Mouse (Mus musculus) midbrain, postnatal 0 days (tissue): ENCODE results near the gene Cdkn2c. TPM values are rescaled to one million over a fixed set of nuclear protein-coding genes. Genes with fewer than 3 reads are reported as not detected.

ENCODE experiments used
- ATAC-seq: fragments of 200-750 bp; cut with Nextera tagmentation; 2 replicates; pipeline ENCODE4 v1.8.0; 2017; ENCODE audit warnings: moderate number of reproducible peaks, mild to moderate bottlenecking, moderate TSS enrichment, moderate library complexity; ENCODE audit not compliant: low FRiP score
- DNase-seq: peaks from one replicate; pipeline ENCODE4 v3.0.0-alpha.2; 2015; ENCODE audit warnings: low spot score
- H3K27ac ChIP-seq: fragments of 300-500 bp; sonication (generic); 2 replicates; pipeline ENCODE4 v1.5.1; 2014; ENCODE audit warnings: low read depth, mild to moderate bottlenecking, low read length, mixed read lengths
- H3K27me3 ChIP-seq: fragments of 300-500 bp; sonication (generic); 2 replicates; pipeline ENCODE4 v1.6.1; 2014; ENCODE audit warnings: low read length, control low read depth, mixed read lengths; ENCODE audit not compliant: insufficient read depth
- H3K36me3 ChIP-seq: fragments of 300-500 bp; sonication (generic); 2 replicates; pipeline ENCODE4 v1.6.1; 2014; ENCODE audit warnings: low read length, control low read depth, mixed read lengths; ENCODE audit not compliant: insufficient read depth
- H3K4me1 ChIP-seq: fragments of 300-500 bp; sonication (generic); 2 replicates; pipeline ENCODE4 v1.6.1; 2014; ENCODE audit warnings: mild to moderate bottlenecking, control low read depth, antibody characterized with exemption, low read length, mixed read lengths; ENCODE audit not compliant: insufficient read depth
- H3K4me2 ChIP-seq: fragments of 300-500 bp; sonication (generic); 2 replicates; pipeline ENCODE4 v1.6.1; 2014; ENCODE audit warnings: low read depth, mild to moderate bottlenecking, low read length, mixed read lengths; ENCODE audit not compliant: poor library complexity, severe bottlenecking
- H3K4me3 ChIP-seq: fragments of 300-500 bp; sonication (generic); 2 replicates; pipeline ENCODE4 v1.5.1; 2014; ENCODE audit warnings: low read depth, mild to moderate bottlenecking, low read length, moderate library complexity
- H3K9ac ChIP-seq: fragments of 300-500 bp; sonication (generic); replicated peaks from 2 replicates; pipeline ENCODE4 v1.6.1; 2014; ENCODE audit warnings: mild to moderate bottlenecking, low read length, moderate library complexity, mixed read lengths; ENCODE audit not compliant: poor library complexity, severe bottlenecking
- H3K9me3 ChIP-seq: fragments of 300-500 bp; sonication (generic); 2 replicates; pipeline ENCODE4 v1.6.1; 2016; ENCODE audit warnings: low read length, control low read depth
- CTCF ChIP-seq: IDR thresholded peaks from 2 replicates; pipeline ENCODE4 v1.5.1; 2016; ENCODE audit warnings: antibody characterized with exemption, mild to moderate bottlenecking
- WGBS: fragments of 180-500 bp; shearing (Covaris S2); extraction: QIAGEN DNeasy Blood & Tissue Kit; methylation state at CpG from one replicate; pipeline ENCODE4 v1.1.7; 2014; 5-methylcytosine and 5-hydroxymethylcytosine counted together
- polyA plus RNA-seq: library from polyadenylated mRNA; unstranded; fragments of >200 nt; fragmentation: Nextera tagmentation; extraction: Ambion mirVana; gene quantifications from 2 replicates; pipeline ENCODE4 v1.2.1, GENCODE M21; 2015
- total RNA-seq: library from RNA; depleted of rRNA; stranded (reverse); fragments of >200 nt; gene quantifications from 2 replicates; pipeline ENCODE4 v1.2.3, GENCODE M21; 2014

The Cdkn2c gene
- total and polyA plus RNA-seq, 2 experiments from 2014 or later = 2.4 to 8.9 TPM

GRCm38 (mm10) chr4:109654701-109655100, 12.3 kb downstream of the Cdkn2c start:
- no peak for TF ChIP-seq CTCF
- H3K9me3 ChIP-seq = no peaks in the 10 kb centered on the region
- no peak overlapping the region for H3K27ac ChIP-seq
- 64% methylated on average over 2 of the region's 2 CpGs for WGBS
- H3K4me1 ChIP-seq = 0 out of 2 replicates have a peak, but pooled peaks cover 5% of the 10 kb centered on the region
- H3K27me3 ChIP-seq = peaks cover 20% of the 10 kb centered on the region
- no peak overlapping the region for H3K4me2 ChIP-seq
- no peak overlapping the region for H3K9ac ChIP-seq
- ATAC-seq (no peak), DNase-seq (no peak)
- H3K4me3 ChIP-seq = no peak overlapping the region
- no peaks in the 10 kb centered on the region for H3K36me3 ChIP-seq

GRCm38 (mm10) chr4:109653251-109653650, 13.7 kb downstream of the Cdkn2c start:
- TF ChIP-seq CTCF = no peak
- no peak overlapping the region for H3K4me2 ChIP-seq
- H3K9ac ChIP-seq = no peak overlapping the region
- peaks cover 17% of the 10 kb centered on the region for H3K27me3 ChIP-seq
- no peaks in the 10 kb centered on the region for H3K36me3 ChIP-seq
- 0 out of 2 replicates have a peak, but pooled peaks cover 5% of the 10 kb centered on the region for H3K4me1 ChIP-seq
- no peaks in the 10 kb centered on the region for H3K9me3 ChIP-seq
- ATAC-seq = no peak
- no peak for DNase-seq
- H3K27ac ChIP-seq = no peak overlapping the region
- H3K4me3 ChIP-seq = no peak overlapping the region

GRCm38 (mm10) chr4:109649331-109649730, 17.7 kb downstream of the Cdkn2c start:
- H3K4me3 ChIP-seq = no peak overlapping the region
- TF ChIP-seq CTCF = no peak
- no peak overlapping the region for H3K9ac ChIP-seq
- no peak overlapping the region for H3K4me2 ChIP-seq
- DNase-seq (no peak), ATAC-seq (no peak)
- H3K27ac ChIP-seq = no peak overlapping the region
- H3K9me3 ChIP-seq = no peaks in the 10 kb centered on the region
- no peaks in the 10 kb centered on the region for H3K36me3 ChIP-seq
- 85% methylated on average over 5 of the region's 5 CpGs for WGBS
- H3K27me3 ChIP-seq = no peaks in the 10 kb centered on the region
- no peaks in the 10 kb centered on the region for H3K4me1 ChIP-seq

- no peaks in the 10 kb centered on the region for H3K27me3 ChIP-seq
- WGBS = 76% methylated on average over 4 of the region's 4 CpGs
- H3K4me2 ChIP-seq = no peak overlapping the region
- no peak overlapping the region for H3K4me3 ChIP-seq
- H3K9ac ChIP-seq = no peak overlapping the region
- H3K27ac ChIP-seq = no peak overlapping the region
- H3K4me1 ChIP-seq = no peaks in the 10 kb centered on the region
- TF ChIP-seq CTCF = no peak
- ATAC-seq (no peak), DNase-seq (no peak)
- no peaks in the 10 kb centered on the region for H3K9me3 ChIP-seq
- H3K36me3 ChIP-seq = no peaks in the 10 kb centered on the region
Measured at GRCm38 (mm10) chr4:109647281-109647680, 19.7 kb downstream of the Cdkn2c start.

GRCm38 (mm10) chr4:109641451-109641850, 25.5 kb downstream of the Cdkn2c start:
- H3K4me3 ChIP-seq = no peak overlapping the region
- no peaks in the 10 kb centered on the region for H3K9me3 ChIP-seq
- H3K36me3 ChIP-seq = no peaks in the 10 kb centered on the region
- H3K4me2 ChIP-seq = no peak overlapping the region
- 73% methylated on average over 3 of the region's 3 CpGs for WGBS
- TF ChIP-seq CTCF = no peak
- H3K27ac ChIP-seq = no peak overlapping the region
- DNase-seq (no peak), ATAC-seq (no peak)
- H3K4me1 ChIP-seq = no peaks in the 10 kb centered on the region
- H3K27me3 ChIP-seq = no peaks in the 10 kb centered on the region
- no peak overlapping the region for H3K9ac ChIP-seq

GRCm38 (mm10) chr4:109640141-109640540, 26.8 kb downstream of the Cdkn2c start:
- no peak for ATAC-seq
- no peaks in the 10 kb centered on the region for H3K9me3 ChIP-seq
- no peaks in the 10 kb centered on the region for H3K27me3 ChIP-seq
- no peak overlapping the region for H3K9ac ChIP-seq
- H3K36me3 ChIP-seq = no peaks in the 10 kb centered on the region
- H3K4me3 ChIP-seq = no peak overlapping the region
- no peak overlapping the region for H3K4me2 ChIP-seq
- WGBS = 88% methylated on average over 7 of the region's 7 CpGs
- no peak for DNase-seq
- H3K4me1 ChIP-seq = no peaks in the 10 kb centered on the region
- TF ChIP-seq CTCF = no peak
- H3K27ac ChIP-seq = no peak overlapping the region
